Mouse (Mus musculus): Measurements from ENCODE around the gene Il5.

Il5 gene

GRCm38 (mm10) chr11:53772536-53772935, 51.9 kb downstream of the Il5 start:
- no peak for DNase-seq

GRCm38 (mm10) chr11:53773087-53773486, 52.5 kb downstream of the Il5 start, which contains the start of gene Gm17334:
TSS of gene Gm17334 (minus strand) at chr11:53773187.
- DNase-seq = no peak

DNA sequence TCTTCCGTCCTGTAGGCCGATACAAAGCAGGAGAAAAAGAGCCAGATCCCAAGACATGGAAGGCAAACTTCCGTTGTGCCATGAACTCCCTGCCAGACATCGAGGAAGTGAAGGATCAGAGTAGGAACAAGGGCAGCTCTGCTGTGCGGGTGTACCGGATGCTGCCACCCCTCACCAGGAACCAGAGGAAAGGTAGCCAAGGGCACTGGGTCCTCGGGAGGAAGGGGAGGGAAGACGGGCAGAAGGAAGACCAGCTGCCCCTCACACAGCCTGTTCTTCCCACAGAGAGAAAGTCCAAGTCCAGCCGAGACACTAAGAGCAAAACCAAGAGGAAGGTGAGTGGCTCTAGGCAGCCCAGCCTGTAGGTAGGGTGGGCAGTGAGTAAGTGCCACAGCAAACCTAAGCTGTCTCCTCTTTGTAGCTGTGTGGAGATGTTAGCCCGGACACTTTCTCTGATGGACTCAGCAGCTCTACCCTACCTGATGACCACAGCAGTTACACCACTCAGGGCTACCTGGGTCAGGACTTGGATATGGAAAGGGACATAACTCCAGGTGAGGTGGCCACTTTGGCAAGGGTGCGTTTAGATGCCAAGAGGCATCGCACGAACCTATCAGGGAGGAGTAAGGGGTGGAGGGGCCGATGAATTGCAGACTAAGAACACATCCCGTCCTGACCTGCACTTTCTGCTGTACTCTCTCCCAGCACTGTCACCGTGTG, 53.2 kb downstream of the Il5 start:
- no peak for DNase-seq
